Mouse (Mus musculus): Measurements from ENCODE around the gene Gm10065.

- no peak for TF ChIP-seq CTCF (conservative IDR thresholded peaks at IDR 0.05; ENCODE audit: low read length)
- TF ChIP-seq POU5F1 (IDR thresholded peaks at IDR 0.05; ENCODE audit: borderline replicate concordance, low read length): no peak
Measured at GRCm38 (mm10) chr13:21435476-21435875, 43.8 kb downstream of the Gm10065 start.
